Mouse (Mus musculus): Measurements from ENCODE around the gene Gpr4. TPM values are rescaled to one million over a fixed set of nuclear protein-coding genes. Genes with fewer than 3 reads are reported as not detected.

Gene Gpr4
- polyA plus RNA-seq, 1 experiment from 2014 or later: 1.2 TPM

DNA sequence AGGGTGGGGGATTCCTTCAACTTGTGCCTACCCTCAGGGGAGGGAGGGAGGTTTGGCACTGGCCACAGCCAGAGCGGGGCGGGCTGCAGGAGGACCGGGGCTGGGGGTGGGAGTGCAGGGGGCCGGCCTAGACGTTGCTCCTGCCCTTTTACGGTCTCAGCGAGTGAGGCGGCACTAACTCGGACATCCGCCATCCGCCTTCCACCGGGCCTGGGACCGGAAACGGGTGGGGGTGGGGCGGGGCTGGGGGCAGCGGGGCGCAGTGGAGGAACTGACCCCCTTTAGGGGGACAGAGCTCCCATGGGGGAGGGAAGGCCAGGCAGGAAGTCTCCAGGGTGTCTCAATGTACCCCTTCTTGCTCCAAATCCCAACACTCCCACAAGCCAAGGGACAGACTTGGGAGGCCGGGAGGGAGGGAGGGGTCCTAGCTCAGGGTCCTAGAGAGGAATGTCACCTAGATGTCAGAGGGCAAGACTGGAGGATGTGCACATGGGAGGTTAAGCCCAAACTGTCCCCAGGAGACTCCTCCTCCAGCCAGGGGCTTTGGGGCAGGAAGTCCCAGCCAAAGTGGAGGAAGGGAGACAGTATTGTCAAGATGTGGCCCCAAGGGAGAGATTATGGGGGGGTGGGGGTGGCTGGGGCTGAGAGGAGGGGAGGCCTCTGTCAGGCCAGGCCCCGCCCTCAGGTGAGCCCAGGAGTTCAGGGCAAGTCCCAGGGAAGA, 57.5 kb downstream of the Gpr4 start:
- H3K9ac ChIP-seq: peak overlapping the region; percentile 92
- peaks cover 26% of the 10 kb centered on the region for H3K4me1 ChIP-seq
- ATAC-seq: no peak
- H3K9me3 ChIP-seq (replicated peaks): no peaks in the 10 kb centered on the region
- H3K27ac ChIP-seq: no peak overlapping the region
- H3K4me2 ChIP-seq: peak overlapping the region; percentile 94
- WGBS: 3% methylated on average over 18 of the region's 19 CpGs
- peak overlapping the region; percentile 97 for H3K4me3 ChIP-seq
- no peaks in the 10 kb centered on the region for H3K27me3 ChIP-seq
- H3K36me3 ChIP-seq (ENCODE audit: poor library complexity, severe bottlenecking): peaks cover 4% of the 10 kb centered on the region; the same call in 1 of the 2 replicates

- no peaks in the 10 kb centered on the region for H3K36me3 ChIP-seq (ENCODE audit: poor library complexity, severe bottlenecking)
- H3K4me2 ChIP-seq: peak overlapping the region; percentile 94
- H3K27ac ChIP-seq: peak overlapping the region; percentile 73; the same call in 1 of the 2 replicates
- peak overlapping the region; percentile 97 for H3K4me3 ChIP-seq
- under 1% methylated on average over 15 of the region's 21 CpGs for WGBS
- H3K27me3 ChIP-seq: no peaks in the 10 kb centered on the region
- no peaks in the 10 kb centered on the region for H3K9me3 ChIP-seq (replicated peaks)
- H3K4me1 ChIP-seq: peaks cover 26% of the 10 kb centered on the region
- ATAC-seq: no peak
- peak overlapping the region; percentile 92 for H3K9ac ChIP-seq
Measured at GRCm38 (mm10) chr7:19270509-19271237, 58.3 kb downstream of the Gpr4 start.

DNA sequence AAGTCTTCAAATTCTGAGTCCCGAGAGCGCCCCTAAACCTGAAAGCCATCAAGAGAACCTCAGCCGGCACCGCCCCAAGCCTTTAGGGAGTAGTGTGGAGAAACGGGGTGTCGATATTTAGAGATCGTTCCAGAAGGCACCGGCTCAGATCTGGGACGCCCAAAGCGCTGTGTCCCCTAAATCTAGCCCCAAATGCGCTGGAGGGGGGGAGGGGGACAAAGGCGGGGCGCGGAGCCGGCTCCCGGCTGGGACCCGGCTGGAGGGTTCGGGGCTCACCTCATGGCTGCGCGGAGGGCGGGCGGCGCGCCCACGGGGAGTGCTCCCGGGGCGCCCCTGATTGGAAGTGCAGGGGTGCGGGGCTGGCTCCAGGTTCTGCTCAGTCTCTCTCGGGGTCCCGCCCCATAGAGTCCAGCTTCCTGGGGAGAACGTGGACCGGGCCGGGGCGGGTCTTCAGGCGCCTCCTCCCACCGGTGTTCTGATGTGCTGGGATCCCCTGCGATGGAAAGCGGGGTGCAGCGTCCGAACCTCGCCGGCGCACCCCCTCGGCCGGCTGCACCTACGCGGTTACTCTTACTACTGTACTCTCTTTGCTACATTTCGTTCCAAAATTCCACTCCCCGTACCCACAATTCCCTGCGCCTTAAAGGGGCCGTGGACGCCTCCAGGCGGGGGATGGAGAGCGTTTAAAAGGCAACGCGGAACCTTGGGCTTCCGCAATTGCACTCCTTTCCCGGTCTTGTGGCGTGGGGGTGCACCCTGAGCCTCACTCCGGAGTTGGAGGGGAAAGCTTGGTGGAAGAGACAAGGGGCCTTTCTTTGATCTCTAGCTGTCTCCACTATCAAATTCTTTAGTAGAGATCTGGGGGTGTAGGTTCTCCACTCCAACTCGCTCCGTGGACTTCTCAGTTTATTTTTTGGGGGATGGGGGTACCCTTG, 59.2 kb downstream of the Gpr4 start, which contains the start of gene Vasp:
Vasp (minus strand) TSS at position 580 of the 935 bp plus-strand sequence.
- H3K4me2 ChIP-seq: peak within 1 kb of the TSS; percentile 94
- peak; percentile 84 for ATAC-seq
- under 1% methylated on average over 59 of the region's 62 CpGs for WGBS
- peak within 1 kb of the TSS; percentile 92 for H3K9ac ChIP-seq
- H3K36me3 ChIP-seq (ENCODE audit: poor library complexity, severe bottlenecking): no peaks in the 10 kb centered on the region
- H3K4me3 ChIP-seq: peak within 1 kb of the TSS; percentile 97
- no peaks in the 10 kb centered on the region for H3K9me3 ChIP-seq (replicated peaks)
- H3K27ac ChIP-seq: peak within 1 kb of the TSS; percentile 73
- H3K4me1 ChIP-seq: peaks cover 26% of the 10 kb centered on the region
- H3K27me3 ChIP-seq: no peaks in the 10 kb centered on the region

GRCm38 (mm10) chr7:19272173-19272764, 59.9 kb downstream of the Gpr4 start:
- peak overlapping the region; percentile 73 for H3K27ac ChIP-seq
- peaks cover 5% of the 10 kb centered on the region for H3K27me3 ChIP-seq
- H3K4me1 ChIP-seq: peaks cover 26% of the 10 kb centered on the region
- H3K9me3 ChIP-seq (replicated peaks): no peaks in the 10 kb centered on the region
- H3K4me3 ChIP-seq: peak overlapping the region; percentile 97
- ATAC-seq: peak; percentile 62
- under 1% methylated on average over 28 of the region's 36 CpGs for WGBS
- peak overlapping the region; percentile 92 for H3K9ac ChIP-seq
- H3K4me2 ChIP-seq: peak overlapping the region; percentile 94
- H3K36me3 ChIP-seq (ENCODE audit: poor library complexity, severe bottlenecking): no peaks in the 10 kb centered on the region

MicroRNA genes within 50 kb of the gene (microRNA counts, 519-probe panel; counts per million panel counts)
- microRNA mmu-miR-330: 177 counts per million, percentile 53 among the panel's probes with 10 or more counts

Small RNA genes within 50 kb of the gene (microRNA-seq; reads per million reads assigned to microRNA genes)
- 458 reads per million, percentile 70 among the genes with 10 or more reads in this experiment for gene Mir330

Other genes with a start within 250 kb of the Gpr4 start
- gene Nanos2, start 225.1 kb upstream of the Gpr4 start, polyA plus RNA-seq (2015; fragmentation: Nextera tagmentation; extraction: Ambion mirVana): 0.68 and 0.69 TPM in 2 replicates
- 2.8 TPM in 2 replicates for gene Mypop, start 221.3 kb upstream of the Gpr4 start, polyA plus RNA-seq (2015; fragmentation: Nextera tagmentation; extraction: Ambion mirVana)
- 22.1 and 23.3 TPM in 2 replicates for gene Irf2bp1, start 208.5 kb upstream of the Gpr4 start, polyA plus RNA-seq (2015; fragmentation: Nextera tagmentation; extraction: Ambion mirVana)
- gene Foxa3, start 189.0 kb upstream of the Gpr4 start, polyA plus RNA-seq (2015; fragmentation: Nextera tagmentation; extraction: Ambion mirVana): not detected in 2 replicates
- gene Sympk, start 188.2 kb upstream of the Gpr4 start, polyA plus RNA-seq (2015; fragmentation: Nextera tagmentation; extraction: Ambion mirVana): 34.3 and 36.7 TPM in 2 replicates
- not detected in 2 replicates for gene Rsph6a, start 157.8 kb upstream of the Gpr4 start, polyA plus RNA-seq (2015; fragmentation: Nextera tagmentation; extraction: Ambion mirVana)
- gene Dmwd, start 136.3 kb upstream of the Gpr4 start, polyA plus RNA-seq (2015; fragmentation: Nextera tagmentation; extraction: Ambion mirVana): 20.6 and 22.6 TPM in 2 replicates
- 8.3 and 9.4 TPM in 2 replicates for gene Dmpk, start 128.7 kb upstream of the Gpr4 start, polyA plus RNA-seq (2015; fragmentation: Nextera tagmentation; extraction: Ambion mirVana)
- 3.5 and 4.1 TPM in 2 replicates for gene Six5, start 117.9 kb upstream of the Gpr4 start, polyA plus RNA-seq (2015; fragmentation: Nextera tagmentation; extraction: Ambion mirVana)
- gene Gm4969, start 94.2 kb upstream of the Gpr4 start, polyA plus RNA-seq (2015; fragmentation: Nextera tagmentation; extraction: Ambion mirVana): 1.2 and 1.4 TPM in 2 replicates
- 19.1 and 22.2 TPM in 2 replicates for gene Fbxo46, start 92.7 kb upstream of the Gpr4 start, polyA plus RNA-seq (2015; fragmentation: Nextera tagmentation; extraction: Ambion mirVana)
- gene Qpctl, start 63.2 kb upstream of the Gpr4 start, polyA plus RNA-seq (2015; fragmentation: Nextera tagmentation; extraction: Ambion mirVana): 16.5 and 17.7 TPM in 2 replicates
- gene Snrpd2, start 62.8 kb upstream of the Gpr4 start, polyA plus RNA-seq (2015; fragmentation: Nextera tagmentation; extraction: Ambion mirVana): 159 and 164 TPM in 2 replicates
- gene Gipr, start 46.4 kb upstream of the Gpr4 start, polyA plus RNA-seq (2015; fragmentation: Nextera tagmentation; extraction: Ambion mirVana): 5.2 and 6.6 TPM in 2 replicates
- 6.4 and 7.0 TPM in 2 replicates for gene Eml2, start 36.1 kb upstream of the Gpr4 start, polyA plus RNA-seq (2015; fragmentation: Nextera tagmentation; extraction: Ambion mirVana)
- gene Opa3, start 15.8 kb downstream of the Gpr4 start, polyA plus RNA-seq (2015; fragmentation: Nextera tagmentation; extraction: Ambion mirVana): 42.1 and 47.5 TPM in 2 replicates
- gene Vasp, start 59.3 kb downstream of the Gpr4 start, polyA plus RNA-seq (2015; fragmentation: Nextera tagmentation; extraction: Ambion mirVana): 31.0 and 32.7 TPM in 2 replicates
- 0.18 and 0.80 TPM in 2 replicates for gene Ppm1n, start 67.5 kb downstream of the Gpr4 start, polyA plus RNA-seq (2015; fragmentation: Nextera tagmentation; extraction: Ambion mirVana)
- gene Rtn2, start 70.1 kb downstream of the Gpr4 start, polyA plus RNA-seq (2015; fragmentation: Nextera tagmentation; extraction: Ambion mirVana): 87.9 and 92.4 TPM in 2 replicates
- 0.06 TPM in 1 of 2 replicates, not detected in the other for gene Fosb, start 97.5 kb downstream of the Gpr4 start, polyA plus RNA-seq (2015; fragmentation: Nextera tagmentation; extraction: Ambion mirVana)
- gene Ercc1, start 132.2 kb downstream of the Gpr4 start, polyA plus RNA-seq (2015; fragmentation: Nextera tagmentation; extraction: Ambion mirVana): 88.0 and 96.4 TPM in 2 replicates
- gene Cd3eap, start 146.9 kb downstream of the Gpr4 start, polyA plus RNA-seq (2015; fragmentation: Nextera tagmentation; extraction: Ambion mirVana): 21.4 and 23.2 TPM in 2 replicates
- 3.6 and 4.1 TPM in 2 replicates for gene Ppp1r13l, start 147.2 kb downstream of the Gpr4 start, polyA plus RNA-seq (2015; fragmentation: Nextera tagmentation; extraction: Ambion mirVana)
- gene Ercc2, start 169.5 kb downstream of the Gpr4 start, polyA plus RNA-seq (2015; fragmentation: Nextera tagmentation; extraction: Ambion mirVana): 20.4 and 24.9 TPM in 2 replicates
- gene Klc3, start 191.6 kb downstream of the Gpr4 start, polyA plus RNA-seq (2015; fragmentation: Nextera tagmentation; extraction: Ambion mirVana): 1.5 and 2.6 TPM in 2 replicates
- not detected in 2 replicates for gene Ckm, start 192.2 kb downstream of the Gpr4 start, polyA plus RNA-seq (2015; fragmentation: Nextera tagmentation; extraction: Ambion mirVana)
- 11.7 and 12.2 TPM in 2 replicates for gene Mark4, start 246.3 kb downstream of the Gpr4 start, polyA plus RNA-seq (2015; fragmentation: Nextera tagmentation; extraction: Ambion mirVana)

Data from forebrain, embryonic 13.5 days (tissue).